Mouse (Mus musculus): ENCODE measurements around the gene Slc1a7. TPM values are rescaled to one million over a fixed set of nuclear protein-coding genes. Genes with fewer than 3 reads are reported as not detected.

Slc1a7 gene
- polyA plus RNA-seq, 1 experiment, result 0.05 TPM

DNA sequence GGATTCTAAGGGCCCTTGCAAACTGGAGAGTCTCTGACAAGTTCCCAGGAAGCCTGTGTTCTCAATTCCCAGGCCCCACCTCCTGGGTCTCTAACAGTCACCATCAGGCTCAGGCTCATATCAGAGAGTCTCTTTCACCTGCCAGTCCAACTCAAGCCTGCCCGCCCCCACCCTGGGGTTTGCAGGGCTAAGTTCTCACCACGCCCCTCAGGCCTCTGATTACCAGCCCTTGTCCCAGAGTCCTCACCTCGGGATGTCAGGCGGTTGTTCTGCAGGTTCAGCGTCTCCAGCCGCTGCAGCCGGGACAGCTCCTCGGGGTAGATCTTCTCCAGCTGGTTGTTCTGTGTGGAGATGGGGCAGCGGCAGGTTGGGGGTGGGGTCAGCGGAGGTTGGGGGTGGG is 57.1 kb downstream of the Slc1a7 start:
- H3K27me3 ChIP-seq (ENCODE audit: control insufficient read depth, insufficient read depth, low read length), result no peaks in the 10 kb centered on the region
- TF ChIP-seq POLR2A (IDR thresholded peaks at IDR 0.05; ENCODE audit: low read depth, low read length) (no peak), CTCF (IDR thresholded peaks at IDR 0.05; ENCODE audit: extremely low read depth, insufficient read depth, insufficient read length, insufficient replicate concordance) (no peak)
- 50% methylated on average over 10 of the region's 10 CpGs for WGBS
- H3K36me3 ChIP-seq (ENCODE audit: control insufficient read depth, insufficient read depth, low read length), result no peaks in the 10 kb centered on the region
- H3K4me1 ChIP-seq (ENCODE audit: control insufficient read depth, insufficient read depth, insufficient read length), result no peaks in the 10 kb centered on the region
- no peak overlapping the region for H3K27ac ChIP-seq (ENCODE audit: insufficient read depth, low read length)
- H3K4me3 ChIP-seq (ENCODE audit: extremely low read depth, insufficient read depth, insufficient read length), result no peak overlapping the region
- DNase-seq (ENCODE audit: low read depth in 1 of 2, low spot score in 2 of 2), result no peak

DNA sequence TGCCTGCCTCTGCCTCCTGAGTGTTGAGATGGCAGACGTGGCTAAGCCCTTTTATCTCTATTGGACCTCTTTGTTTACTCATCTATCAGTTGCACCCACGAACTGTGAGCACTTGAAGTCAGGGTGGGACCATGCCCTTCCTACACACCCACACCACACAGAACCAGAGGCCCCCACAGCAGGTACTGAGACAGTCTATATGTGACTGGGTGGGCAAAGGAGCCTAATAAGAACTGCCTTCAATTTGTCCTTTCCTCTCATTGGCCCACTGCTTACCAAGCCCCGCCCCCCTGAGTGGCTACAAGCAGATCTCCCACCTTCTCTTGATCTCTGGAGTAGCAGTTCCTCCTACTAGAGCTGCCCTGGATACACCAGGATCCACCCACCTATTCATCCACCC is 58.1 kb downstream of the Slc1a7 start:
- H3K4me3 ChIP-seq (ENCODE audit: extremely low read depth, insufficient read depth, insufficient read length), result no peak overlapping the region
- H3K27me3 ChIP-seq (ENCODE audit: control insufficient read depth, insufficient read depth, low read length), result no peaks in the 10 kb centered on the region; the same call in 1 of the 2 replicates
- WGBS, result 67% methylated on average over 3 of the region's 3 CpGs
- no peak for TF ChIP-seq POLR2A (IDR thresholded peaks at IDR 0.05; ENCODE audit: low read depth, low read length)
- TF ChIP-seq CTCF (IDR thresholded peaks at IDR 0.05; ENCODE audit: extremely low read depth, insufficient read depth, insufficient read length, insufficient replicate concordance), result no peak
- no peaks in the 10 kb centered on the region for H3K4me1 ChIP-seq (ENCODE audit: control insufficient read depth, insufficient read depth, insufficient read length)
- no peak for DNase-seq (ENCODE audit: low read depth in 1 of 2, low spot score in 2 of 2)
- H3K36me3 ChIP-seq (ENCODE audit: control insufficient read depth, insufficient read depth, low read length), result no peaks in the 10 kb centered on the region
- no peak overlapping the region for H3K27ac ChIP-seq (ENCODE audit: insufficient read depth, low read length)

DNA sequence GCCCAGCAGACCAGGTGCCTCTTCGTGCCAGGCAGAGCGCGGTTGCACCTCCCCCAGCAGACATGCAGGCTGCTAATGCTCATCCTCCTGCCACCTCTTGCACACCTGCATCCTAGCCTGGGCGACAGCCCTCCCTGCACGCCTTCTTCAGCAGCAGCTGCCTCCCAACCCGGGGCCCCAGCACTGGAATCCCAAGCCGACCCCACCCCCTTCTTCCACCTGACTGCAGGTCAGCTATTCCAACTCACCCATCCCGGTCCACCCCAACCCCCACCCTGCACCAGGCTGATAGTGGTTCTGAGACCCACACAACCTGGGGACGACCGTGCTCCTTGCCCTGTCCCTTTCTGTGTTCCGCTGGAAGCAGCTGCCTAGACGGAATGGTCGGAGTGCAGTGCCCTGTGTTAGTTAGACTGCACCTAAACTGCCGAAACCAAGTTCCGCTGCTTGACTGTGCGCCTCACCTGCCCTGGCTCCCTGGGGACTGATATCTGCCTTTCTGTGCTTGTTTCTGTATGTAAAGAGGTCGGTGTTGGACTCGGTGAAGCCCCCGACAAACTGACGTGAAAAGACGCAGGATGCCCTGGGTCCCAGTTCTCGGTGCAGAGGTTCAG is 62.9 kb downstream of the Slc1a7 start:
- WGBS, result 10% methylated on average over 22 of the region's 22 CpGs
- TF ChIP-seq CTCF (IDR thresholded peaks at IDR 0.05; ENCODE audit: extremely low read depth, insufficient read depth, insufficient read length, insufficient replicate concordance) (no peak), POLR2A (IDR thresholded peaks at IDR 0.05; ENCODE audit: low read depth, low read length) (no peak)
- peak overlapping the region; percentile 6; the same call in 1 of the 2 replicates for H3K4me3 ChIP-seq (ENCODE audit: extremely low read depth, insufficient read depth, insufficient read length)
- DNase-seq (ENCODE audit: low read depth in 1 of 2, low spot score in 2 of 2), result no peak
- H3K27ac ChIP-seq (ENCODE audit: insufficient read depth, low read length), result no peak overlapping the region
- peaks cover 6% of the 10 kb centered on the region; the same call in 1 of the 2 replicates for H3K27me3 ChIP-seq (ENCODE audit: control insufficient read depth, insufficient read depth, low read length)
- H3K4me1 ChIP-seq (ENCODE audit: control insufficient read depth, insufficient read depth, insufficient read length), result no peaks in the 10 kb centered on the region; the same call in 1 of the 2 replicates
- H3K36me3 ChIP-seq (ENCODE audit: control insufficient read depth, insufficient read depth, low read length), result no peaks in the 10 kb centered on the region

GRCm38 (mm10) chr4:108031502-108032351 is 63.6 kb downstream of the Slc1a7 start:
- TF ChIP-seq POLR2A (IDR thresholded peaks at IDR 0.05; ENCODE audit: low read depth, low read length) (no peak), CTCF (IDR thresholded peaks at IDR 0.05; ENCODE audit: extremely low read depth, insufficient read depth, insufficient read length, insufficient replicate concordance) (no peak)
- peaks cover 6% of the 10 kb centered on the region; the same call in 1 of the 2 replicates for H3K27me3 ChIP-seq (ENCODE audit: control insufficient read depth, insufficient read depth, low read length)
- H3K4me1 ChIP-seq (ENCODE audit: control insufficient read depth, insufficient read depth, insufficient read length), result no peaks in the 10 kb centered on the region; the same call in 1 of the 2 replicates

DNA sequence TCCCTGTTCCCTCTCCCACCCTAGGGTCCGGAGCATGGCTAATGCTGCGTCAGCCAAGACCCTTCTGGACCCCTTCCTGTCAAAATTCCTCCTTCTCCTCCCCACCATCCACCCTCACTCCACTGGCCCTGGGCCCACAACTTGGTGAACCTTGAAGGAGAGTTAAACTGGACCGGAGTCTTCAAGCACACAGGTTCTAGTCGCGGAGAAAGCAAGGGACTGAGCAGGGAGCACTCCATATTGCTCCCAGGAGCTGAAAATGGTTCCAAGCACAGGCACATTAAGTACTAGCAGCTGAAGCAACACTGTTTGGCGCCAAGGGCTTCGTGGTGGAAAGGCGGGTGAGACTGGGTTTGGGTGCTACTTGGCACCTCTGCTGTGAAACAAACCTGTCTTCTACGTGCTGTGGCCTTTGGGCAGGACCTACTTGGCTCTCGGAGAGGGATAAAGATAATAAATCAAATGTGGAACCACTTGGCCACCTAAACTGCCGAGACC is 64.3 kb downstream of the Slc1a7 start:
- Histone ChIP-seq H3K4me1 (ENCODE audit: control insufficient read depth, insufficient read depth, insufficient read length) (no peaks in the 10 kb centered on the region; the same call in 1 of the 2 replicates), H3K36me3 (ENCODE audit: control insufficient read depth, insufficient read depth, low read length) (no peaks in the 10 kb centered on the region), H3K4me3 (ENCODE audit: extremely low read depth, insufficient read depth, insufficient read length) (no peak overlapping the region), H3K27me3 (ENCODE audit: control insufficient read depth, insufficient read depth, low read length) (peaks cover 6% of the 10 kb centered on the region; the same call in 1 of the 2 replicates), H3K27ac (ENCODE audit: insufficient read depth, low read length) (no peak overlapping the region)
- no peak for DNase-seq (ENCODE audit: low read depth in 1 of 2, low spot score in 2 of 2)
- 61% methylated on average over 11 of the region's 11 CpGs for WGBS
- TF ChIP-seq POLR2A (IDR thresholded peaks at IDR 0.05; ENCODE audit: low read depth, low read length) (no peak), CTCF (IDR thresholded peaks at IDR 0.05; ENCODE audit: extremely low read depth, insufficient read depth, insufficient read length, insufficient replicate concordance) (no peak)

More at GRCm38 (mm10) chr4:108031502-108032351, 63.6 kb downstream of the Slc1a7 start:
- Histone ChIP-seq H3K27ac (ENCODE audit: insufficient read depth, low read length) (no peak overlapping the region), H3K4me3 (ENCODE audit: extremely low read depth, insufficient read depth, insufficient read length) (peak overlapping the region; percentile 37; the same call in 1 of the 2 replicates), H3K36me3 (ENCODE audit: control insufficient read depth, insufficient read depth, low read length) (no peaks in the 10 kb centered on the region)
- DNase-seq (ENCODE audit: low read depth in 1 of 2, low spot score in 2 of 2), result no peak
- 2% methylated on average over 82 of the region's 86 CpGs for WGBS

- H3K4me1 ChIP-seq (ENCODE audit: control insufficient read depth, insufficient read depth, insufficient read length), result no peaks in the 10 kb centered on the region; the same call in 1 of the 2 replicates
- no peak for DNase-seq (ENCODE audit: low read depth in 1 of 2, low spot score in 2 of 2)
- TF ChIP-seq POLR2A (IDR thresholded peaks at IDR 0.05; ENCODE audit: low read depth, low read length) (no peak), CTCF (IDR thresholded peaks at IDR 0.05; ENCODE audit: extremely low read depth, insufficient read depth, insufficient read length, insufficient replicate concordance) (no peak)
- no peaks in the 10 kb centered on the region for H3K36me3 ChIP-seq (ENCODE audit: control insufficient read depth, insufficient read depth, low read length)
- H3K27ac ChIP-seq (ENCODE audit: insufficient read depth, low read length), result no peak overlapping the region
- 82% methylated on average over 8 of the region's 8 CpGs for WGBS
- no peak overlapping the region for H3K4me3 ChIP-seq (ENCODE audit: extremely low read depth, insufficient read depth, insufficient read length)
- H3K27me3 ChIP-seq (ENCODE audit: control insufficient read depth, insufficient read depth, low read length), result peaks cover 6% of the 10 kb centered on the region; the same call in 1 of the 2 replicates
Observed at GRCm38 (mm10) chr4:108033041-108033764, 65.1 kb downstream of the Slc1a7 start.

All from spleen, adult 2 months (tissue).